Mouse (Mus musculus) brain, adult 2 months (tissue): ENCODE measurements around the gene Orc6.

Experiments
- DNase-seq: peaks from one replicate; pipeline ENCODE4 v3.0.0; 2011; ENCODE audit warnings: low read depth, low spot score

The Orc6 gene

DNA sequence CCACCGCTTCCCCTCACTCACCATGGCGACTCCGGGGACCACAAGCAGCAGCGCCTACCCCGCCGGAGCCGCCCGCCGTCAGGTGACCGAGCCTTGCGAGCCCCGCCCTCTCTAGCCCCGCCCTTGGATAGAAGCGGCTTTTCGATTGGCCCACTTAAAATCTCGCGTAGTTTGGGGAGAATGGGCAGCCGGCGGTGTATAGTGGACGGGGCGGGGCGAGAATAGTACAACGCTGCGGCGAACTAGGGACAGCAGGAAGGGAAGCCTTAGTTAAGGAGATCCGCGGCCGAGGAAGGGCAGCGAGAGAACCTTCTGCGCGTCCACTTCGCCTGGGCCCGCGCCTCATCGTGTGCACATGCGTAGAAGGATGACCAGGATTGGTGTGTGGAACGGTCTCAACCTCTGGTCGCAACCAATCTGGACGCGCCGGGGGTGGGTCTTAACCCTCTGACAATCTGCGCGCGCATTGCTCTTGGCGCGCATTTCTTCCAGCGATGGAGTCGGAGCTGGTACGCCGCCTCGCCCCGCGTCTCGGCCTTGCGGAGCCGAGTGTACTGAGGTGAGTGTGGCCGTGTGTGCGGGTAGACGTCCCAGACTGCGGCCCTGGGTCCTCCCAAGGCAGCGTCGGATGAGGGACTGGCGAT is at the start of gene Orc6, which contains the start of gene Vps35:
Gene Orc6, plus strand, starts transcription at position 199 of the 644 bp plus-strand sequence.
Gene Vps35, minus strand, starts transcription at position 369 of the 644 bp plus-strand sequence.
- peak; percentile 98 for DNase-seq

DNA sequence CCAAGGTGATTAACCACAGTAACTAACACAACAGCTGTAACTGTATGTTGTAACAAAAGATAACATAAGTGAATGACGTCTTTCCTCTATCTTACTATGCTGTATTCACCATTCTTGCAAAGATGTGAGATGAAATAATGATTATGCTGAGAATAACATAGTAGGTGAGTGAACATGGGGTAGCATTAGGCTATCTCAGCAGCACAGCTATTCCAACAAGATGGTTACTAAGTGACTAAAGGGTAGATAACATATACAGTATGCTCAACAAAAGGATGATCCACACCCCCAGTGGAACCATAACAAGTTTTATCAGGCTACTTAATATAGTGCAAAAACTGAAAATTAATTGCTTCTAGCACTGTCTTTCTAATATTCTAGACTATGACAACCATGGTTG is 12.6 kb upstream of the Orc6 start:
- DNase-seq: no peak

DNA sequence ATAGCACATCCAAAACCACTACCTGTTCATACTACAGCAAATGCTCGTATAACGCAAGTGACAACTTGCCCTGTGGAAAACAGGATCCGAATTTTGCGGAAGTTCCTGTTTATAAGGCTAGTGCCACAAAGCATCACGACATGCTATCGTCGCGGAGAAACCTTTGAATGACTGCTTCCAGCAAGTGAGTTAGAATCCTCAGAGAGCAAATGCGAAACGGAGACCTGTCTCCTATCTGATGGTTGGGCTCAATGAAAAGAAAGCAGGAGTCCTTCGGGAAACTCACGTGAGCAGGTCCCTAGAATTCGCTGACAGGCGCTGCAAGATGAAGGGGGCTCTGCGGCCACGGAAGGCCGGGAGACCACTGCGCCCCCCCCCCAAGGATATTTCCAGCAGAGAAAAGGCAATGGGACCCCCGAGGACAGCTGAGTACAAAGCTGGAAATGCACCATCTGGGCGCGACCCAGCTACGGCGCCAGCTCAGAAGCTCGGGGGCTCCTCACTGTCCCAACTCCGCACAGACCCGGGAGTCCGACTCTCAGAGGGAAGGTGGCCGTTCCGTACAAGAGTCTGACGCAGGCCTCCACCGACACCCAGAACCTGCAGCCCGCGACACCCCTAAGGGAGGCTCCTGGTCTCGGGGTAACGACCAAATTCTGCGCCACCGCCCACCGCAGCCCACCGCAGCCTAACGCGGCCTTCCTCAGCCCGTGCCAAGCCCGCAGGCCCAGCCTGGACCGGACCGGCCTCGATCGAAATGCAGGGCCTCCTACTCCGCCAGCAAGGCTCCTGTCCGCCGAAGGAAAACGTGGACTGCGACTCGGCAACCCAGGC is 615 bp upstream of the Orc6 start:
- peak; percentile 32 for DNase-seq

- no peak for DNase-seq
Measured at GRCm38 (mm10) chr8:85301941-85302340, 2.5 kb downstream of the Orc6 start.

DNA sequence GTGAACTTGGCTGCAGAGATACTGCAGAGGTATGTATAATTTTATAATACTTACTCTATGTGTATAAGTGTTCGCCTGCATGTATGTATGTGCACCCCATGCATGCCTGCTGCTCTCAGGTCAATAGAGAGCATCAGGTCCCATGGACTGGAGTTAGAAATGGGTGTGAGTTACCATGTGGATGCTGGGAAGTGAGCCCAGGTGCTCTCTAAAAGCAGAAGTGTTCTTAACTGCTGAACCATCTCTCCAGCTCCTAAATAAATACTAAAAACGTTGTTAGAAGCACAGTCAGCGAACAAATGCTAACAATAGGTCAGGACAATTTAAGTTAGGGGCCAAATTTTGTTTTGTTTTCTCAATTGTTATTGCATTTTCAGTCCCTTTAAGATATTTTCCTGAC is 3.5 kb downstream of the Orc6 start:
- DNase-seq: no peak

DNA sequence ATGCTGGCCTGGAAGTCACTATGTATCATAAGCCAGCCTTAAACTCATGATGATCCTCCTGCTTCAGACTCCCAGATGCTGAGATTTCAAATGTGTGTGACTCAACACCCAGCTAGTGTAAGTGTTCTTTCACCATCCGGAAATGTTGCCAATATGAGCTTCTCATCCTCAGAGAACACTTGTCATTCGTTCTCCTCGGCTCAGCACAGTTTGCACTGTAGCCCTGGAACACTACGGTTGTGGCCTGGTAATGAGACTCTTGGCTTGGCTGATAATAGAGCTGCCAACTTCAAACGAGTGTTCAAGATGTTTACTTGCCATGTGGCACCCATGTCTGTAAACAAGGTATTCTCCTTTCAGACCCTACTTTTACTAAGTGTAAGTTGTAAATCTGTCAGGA is 4.1 kb downstream of the Orc6 start:
- no peak for DNase-seq

- DNase-seq: no peak
Measured at GRCm38 (mm10) chr8:85308564-85308963, 9.1 kb downstream of the Orc6 start.

GRCm38 (mm10) chr8:85311743-85312142 is 12.3 kb downstream of the Orc6 start:
- peak; percentile 51 for DNase-seq

DNA sequence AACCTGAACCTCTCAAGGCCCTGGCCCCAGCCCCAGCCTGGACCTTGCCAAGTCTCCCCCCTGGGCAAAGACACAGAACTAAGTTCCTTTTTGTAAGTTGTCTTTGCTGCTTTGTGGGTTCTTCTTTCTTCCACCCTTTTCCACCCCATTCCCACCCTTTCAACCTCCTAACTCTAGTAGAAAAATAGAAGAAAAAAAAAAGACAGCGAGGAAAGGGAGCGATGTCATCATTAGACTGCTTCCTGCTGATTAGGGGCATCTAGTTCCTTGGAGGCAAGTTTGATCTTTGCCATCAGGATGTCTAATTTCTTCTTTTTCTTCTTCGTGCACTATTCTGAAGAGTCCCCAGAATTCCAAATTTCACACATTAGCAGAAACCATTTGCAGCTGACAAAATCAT is 13.6 kb downstream of the Orc6 start:
- no peak for DNase-seq

- no peak for DNase-seq
Measured at GRCm38 (mm10) chr8:85318534-85318933, 19.1 kb downstream of the Orc6 start.

DNA sequence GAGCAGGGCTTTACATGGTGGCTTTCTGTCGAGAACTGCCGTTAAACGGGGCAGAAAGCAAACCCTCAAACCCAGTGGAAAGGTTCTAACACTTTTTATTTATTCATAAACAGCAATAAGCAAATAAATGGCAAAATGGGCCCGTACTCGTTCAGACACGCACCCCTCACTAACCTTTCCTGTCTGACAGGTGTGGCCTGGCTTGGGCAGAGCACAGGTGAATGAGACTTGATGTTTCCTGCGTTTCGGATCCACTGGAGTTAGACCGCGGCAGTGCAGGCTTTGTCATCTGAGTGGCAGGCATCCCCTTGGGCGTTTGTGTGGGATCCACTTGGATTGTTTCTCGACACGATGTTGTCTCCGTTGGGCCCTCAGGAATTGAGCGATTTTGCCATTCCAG is 22.5 kb downstream of the Orc6 start:
- no peak for DNase-seq

DNA sequence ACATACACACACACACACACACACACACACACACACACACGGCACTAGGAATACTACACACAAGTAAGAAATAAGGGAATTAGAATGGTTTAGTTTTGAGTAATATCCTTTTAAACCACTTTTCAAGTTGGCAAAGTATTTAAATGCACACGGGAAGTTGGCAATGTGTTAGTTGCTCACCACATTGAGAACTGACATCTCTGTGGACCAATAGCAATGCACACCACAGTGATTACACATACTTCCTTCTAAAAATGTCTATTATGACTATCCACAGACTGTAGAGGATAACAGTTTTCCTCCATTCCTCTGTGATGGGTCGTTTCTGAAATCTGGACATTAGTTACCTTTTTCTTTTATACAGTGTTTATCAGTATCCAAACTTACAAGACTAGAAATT is 23.7 kb downstream of the Orc6 start:
- DNase-seq: no peak

GRCm38 (mm10) chr8:85327036-85327435 is 27.6 kb downstream of the Orc6 start:
- DNase-seq: peak; percentile 3

DNA sequence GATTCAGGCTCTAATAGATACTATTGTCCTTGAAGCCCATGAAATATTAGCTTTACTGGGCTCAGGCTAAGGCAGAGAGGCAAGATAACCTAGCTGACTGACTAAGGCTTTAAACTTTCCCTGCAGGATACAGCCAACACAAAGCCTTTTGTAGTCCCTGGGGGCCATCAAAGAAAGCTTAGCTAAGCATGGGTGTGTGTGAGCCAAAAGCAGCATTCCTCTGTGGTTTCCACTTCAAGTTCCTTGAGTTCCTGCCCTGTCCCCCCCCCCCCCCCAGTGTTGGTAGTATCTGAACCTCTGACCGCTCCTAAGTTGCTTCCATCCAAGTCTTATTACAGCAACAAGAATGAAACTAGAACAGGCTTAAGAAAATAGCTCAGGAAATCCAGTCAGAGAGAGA is 30.1 kb downstream of the Orc6 start:
- peak; percentile 9 for DNase-seq

GRCm38 (mm10) chr8:85335105-85335504 is 35.7 kb downstream of the Orc6 start:
- DNase-seq: no peak

DNA sequence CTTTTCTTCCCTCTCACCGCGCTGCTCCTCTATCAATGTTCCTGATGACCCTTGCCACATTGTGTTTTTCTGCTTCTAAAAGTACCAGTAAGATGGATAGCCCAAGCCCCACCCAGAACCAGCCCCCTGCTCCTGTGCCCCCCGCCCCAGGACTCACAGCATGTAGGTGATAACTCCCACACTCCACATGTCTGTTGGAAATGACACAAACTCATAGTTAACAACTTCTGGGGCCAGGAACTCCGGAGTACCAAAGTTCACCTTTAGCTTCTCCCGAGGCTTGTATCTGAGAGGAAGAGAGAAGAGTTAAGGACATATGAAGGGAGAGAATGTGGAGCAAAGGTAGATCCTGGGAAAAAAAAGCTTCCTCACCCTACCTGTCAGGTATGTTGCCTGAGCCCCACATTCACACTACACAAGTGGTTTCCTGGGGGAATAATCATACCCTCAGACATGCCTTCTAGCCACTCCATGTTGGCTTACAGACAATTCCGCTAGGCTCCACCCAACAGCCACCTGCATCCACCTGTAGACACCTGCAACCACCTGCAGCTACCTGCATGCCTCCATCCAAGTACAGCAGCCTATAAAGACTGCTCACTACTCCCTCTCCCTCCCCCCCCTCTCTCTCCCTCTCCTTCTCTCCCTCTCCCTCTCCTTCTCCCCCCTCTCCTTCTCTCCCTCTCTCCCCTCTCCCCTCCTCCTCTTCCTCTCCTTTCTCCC is 36.9 kb downstream of the Orc6 start:
- DNase-seq: no peak

- DNase-seq: no peak
Measured at GRCm38 (mm10) chr8:85337681-85338080, 38.2 kb downstream of the Orc6 start.

DNA sequence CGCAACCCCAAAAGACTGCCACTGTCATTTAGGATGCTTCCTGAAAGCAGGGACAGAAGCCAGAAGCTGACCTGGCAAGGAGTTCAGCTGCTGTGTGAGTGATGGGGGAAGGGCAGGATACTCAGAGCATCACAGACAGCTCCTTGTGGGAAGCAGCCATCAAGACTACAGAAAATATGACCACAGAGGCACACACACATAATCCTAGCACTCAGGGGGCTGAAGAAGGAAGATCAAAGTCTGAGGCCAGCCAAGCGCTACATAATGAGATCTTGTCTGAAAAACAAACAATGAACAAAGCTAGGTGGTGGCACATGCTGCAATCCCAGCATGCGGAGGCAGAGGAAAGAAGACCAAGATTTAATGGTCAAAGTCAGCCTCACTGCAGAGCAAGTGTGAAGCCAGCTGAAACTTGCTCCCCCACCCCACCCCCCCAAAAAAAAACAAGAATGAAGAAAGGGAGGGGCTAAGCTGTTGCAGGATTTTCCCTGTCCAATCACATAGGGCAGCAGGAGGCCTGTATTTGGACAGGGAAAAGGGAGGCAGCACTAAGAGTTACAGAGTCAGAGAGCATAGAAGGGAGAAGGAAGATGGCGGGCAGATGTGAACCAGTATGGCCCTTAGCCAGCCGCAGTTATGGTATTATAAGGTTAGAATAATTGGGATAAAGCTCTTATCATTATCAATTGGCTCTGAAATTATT is 40.6 kb downstream of the Orc6 start:
- DNase-seq: peak; percentile 16

- no peak for DNase-seq
Measured at GRCm38 (mm10) chr8:85353287-85353686, 53.9 kb downstream of the Orc6 start.
